Mouse (Mus musculus): Measurements from ENCODE around the gene Gucy2c. TPM values are rescaled to one million over a fixed set of nuclear protein-coding genes. Genes with fewer than 3 reads are reported as not detected.

The Gucy2c gene
- 0.11 TPM in 2 replicates for polyA plus RNA-seq (2016; fragmentation: Nextera tagmentation; extraction: Ambion mirVana)

DNA sequence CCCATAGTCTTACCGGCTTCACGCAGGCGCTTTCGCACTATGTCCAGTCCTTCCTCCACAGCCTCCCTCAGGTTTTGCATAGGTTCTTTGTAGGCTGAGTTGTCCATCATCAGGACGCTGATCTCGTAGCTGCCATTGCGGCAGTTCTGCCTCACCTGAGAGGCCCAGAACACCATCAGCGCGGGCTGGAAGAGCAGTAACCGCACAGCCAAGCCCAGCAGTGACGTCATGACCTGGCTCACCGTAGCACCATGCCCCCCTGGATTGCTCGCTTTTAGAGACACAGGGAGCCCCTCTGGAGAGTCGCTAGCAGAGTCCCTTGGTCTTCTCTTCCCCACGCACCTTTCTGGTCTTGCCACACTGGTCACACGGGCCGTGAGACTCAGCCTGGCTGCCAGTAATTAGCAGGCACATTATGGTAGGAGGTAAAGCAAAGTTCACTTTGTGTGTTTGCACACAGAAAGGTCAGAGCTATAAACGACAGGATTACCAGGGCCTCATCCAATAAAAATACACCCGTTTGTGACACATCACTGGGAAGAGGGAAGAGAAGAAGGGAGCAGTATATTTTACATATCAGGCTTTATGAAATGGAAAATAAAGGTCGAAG lies at the start of gene Gucy2c:
Gucy2c (minus strand) TSS at position 389 of the 610 bp plus-strand sequence.
- H3K36me3 ChIP-seq (replicated peaks), result no peaks in the 10 kb centered on the region

DNA sequence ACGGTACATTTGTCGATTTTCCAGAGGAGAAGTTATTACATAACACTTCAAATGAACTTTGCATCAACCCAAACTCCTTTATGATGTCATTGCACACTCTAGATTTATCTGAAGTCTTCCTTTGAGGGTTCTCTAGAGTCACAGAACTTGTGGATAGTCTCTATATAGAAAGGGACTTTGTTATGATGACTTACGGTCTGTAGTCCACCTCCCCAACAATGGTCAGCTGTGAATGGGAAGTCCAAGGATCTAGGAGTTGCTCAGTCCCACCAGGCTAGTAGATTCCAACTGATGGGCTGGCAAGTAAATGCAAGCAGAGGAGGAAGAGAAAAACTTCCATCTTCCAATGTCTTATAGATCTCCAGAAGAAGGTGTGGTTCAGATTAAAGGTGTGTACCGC lies 47.1 kb upstream of the Gucy2c start:
- H3K36me3 ChIP-seq (replicated peaks), result peaks cover 22% of the 10 kb centered on the region
- peak overlapping the region; percentile 98 for H3K27ac ChIP-seq (replicated peaks)
- WGBS, result 33% methylated on average over 4 of the region's 4 CpGs
- peak overlapping the region; percentile 99 for H3K4me3 ChIP-seq
- H3K27me3 ChIP-seq (replicated peaks; ENCODE audit: low read depth, poor library complexity, severe bottlenecking), result no peaks in the 10 kb centered on the region
- no peaks in the 10 kb centered on the region for H3K9me3 ChIP-seq
- DNase-seq (ENCODE audit: low spot score), result no peak
- peaks cover 14% of the 10 kb centered on the region; the same call in 1 of the 2 replicates for H3K4me1 ChIP-seq

More for the DNA sequence above, at the start of gene Gucy2c:
- H3K27me3 ChIP-seq (replicated peaks; ENCODE audit: low read depth, poor library complexity, severe bottlenecking), result no peaks in the 10 kb centered on the region
- no peak for DNase-seq (ENCODE audit: low spot score)
- no peaks in the 10 kb centered on the region for H3K9me3 ChIP-seq
- no peak within 1 kb of the TSS for H3K27ac ChIP-seq (replicated peaks)
- H3K4me1 ChIP-seq, result no peaks in the 10 kb centered on the region
- H3K4me3 ChIP-seq, result no peak within 1 kb of the TSS
- WGBS, result 85% methylated on average over 20 of the region's 20 CpGs

DNA sequence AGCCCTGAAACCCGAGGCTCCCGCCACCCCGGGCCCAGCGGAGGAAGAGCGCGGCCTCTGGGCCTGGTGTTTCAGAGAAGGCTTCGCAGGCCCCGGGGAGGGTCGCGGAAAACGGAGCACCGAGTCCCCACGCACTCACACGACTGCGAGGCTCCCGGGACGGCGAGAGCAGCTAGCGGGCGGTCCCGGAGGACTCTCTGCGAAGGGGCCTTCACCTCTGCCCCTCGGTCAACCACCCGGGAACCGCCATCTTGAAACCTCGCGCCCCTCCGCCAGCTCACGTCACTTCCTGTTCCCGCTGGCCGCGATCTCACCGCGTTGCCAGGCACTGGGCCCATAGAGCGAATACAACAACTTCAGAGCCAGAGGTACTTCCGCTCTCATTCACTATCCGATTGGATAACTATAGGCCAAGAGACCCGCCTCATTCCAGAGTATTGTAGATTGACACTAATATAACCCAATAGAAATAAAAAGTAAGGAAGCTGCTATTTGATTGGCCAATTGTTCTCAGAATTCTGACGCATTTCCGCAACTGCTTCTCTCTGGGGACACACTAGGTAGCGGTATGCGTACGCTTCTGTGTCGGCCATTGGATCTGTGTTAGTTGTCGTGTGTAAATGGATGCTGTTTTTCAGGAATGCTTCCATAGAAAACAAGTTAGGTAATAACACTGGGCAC lies 46.5 kb upstream of the Gucy2c start, which contains the start of gene Wbp11:
Wbp11 (minus strand) TSS at position 353 of the 681 bp plus-strand sequence.
- DNase-seq (ENCODE audit: low spot score), result peak; percentile 97
- peak within 1 kb of the TSS; percentile 99 for H3K4me3 ChIP-seq
- under 1% methylated on average over 45 of the region's 45 CpGs for WGBS
- H3K27me3 ChIP-seq (replicated peaks; ENCODE audit: low read depth, poor library complexity, severe bottlenecking), result no peaks in the 10 kb centered on the region
- peak within 1 kb of the TSS; percentile 98 for H3K27ac ChIP-seq (replicated peaks)
- H3K4me1 ChIP-seq, result peaks cover 14% of the 10 kb centered on the region; the same call in 1 of the 2 replicates
- no peaks in the 10 kb centered on the region for H3K9me3 ChIP-seq
- peaks cover 26% of the 10 kb centered on the region for H3K36me3 ChIP-seq (replicated peaks)

DNA sequence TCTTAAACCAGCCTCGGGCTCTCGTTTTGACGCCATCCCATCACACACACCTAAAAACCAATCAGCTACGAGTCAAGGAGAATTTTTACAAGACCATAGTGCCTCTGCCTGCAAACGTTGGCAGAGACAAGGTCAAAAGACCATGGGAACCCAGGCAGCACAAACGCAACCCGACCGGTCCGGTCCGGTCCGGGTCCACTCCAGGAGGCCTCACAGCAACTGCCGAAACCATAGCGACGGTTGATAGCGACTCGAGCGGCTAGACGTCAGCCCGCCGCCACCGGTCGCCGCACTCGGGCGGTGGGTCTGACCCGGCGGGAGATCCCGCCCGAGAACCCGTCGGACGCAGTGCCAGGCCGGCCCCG lies 45.9 kb upstream of the Gucy2c start, which contains the start of gene BC049715:
BC049715 (plus strand) TSS at position 111 of the 365 bp plus-strand sequence.
- peak within 1 kb of the TSS; percentile 98 for H3K27ac ChIP-seq (replicated peaks)
- no peaks in the 10 kb centered on the region for H3K27me3 ChIP-seq (replicated peaks; ENCODE audit: low read depth, poor library complexity, severe bottlenecking)
- no peak for DNase-seq (ENCODE audit: low spot score)
- peaks cover 31% of the 10 kb centered on the region for H3K36me3 ChIP-seq (replicated peaks)
- no peaks in the 10 kb centered on the region for H3K9me3 ChIP-seq
- peaks cover 14% of the 10 kb centered on the region; the same call in 1 of the 2 replicates for H3K4me1 ChIP-seq
- WGBS, result under 1% methylated on average over 34 of the region's 34 CpGs
- peak within 1 kb of the TSS; percentile 99 for H3K4me3 ChIP-seq

DNA sequence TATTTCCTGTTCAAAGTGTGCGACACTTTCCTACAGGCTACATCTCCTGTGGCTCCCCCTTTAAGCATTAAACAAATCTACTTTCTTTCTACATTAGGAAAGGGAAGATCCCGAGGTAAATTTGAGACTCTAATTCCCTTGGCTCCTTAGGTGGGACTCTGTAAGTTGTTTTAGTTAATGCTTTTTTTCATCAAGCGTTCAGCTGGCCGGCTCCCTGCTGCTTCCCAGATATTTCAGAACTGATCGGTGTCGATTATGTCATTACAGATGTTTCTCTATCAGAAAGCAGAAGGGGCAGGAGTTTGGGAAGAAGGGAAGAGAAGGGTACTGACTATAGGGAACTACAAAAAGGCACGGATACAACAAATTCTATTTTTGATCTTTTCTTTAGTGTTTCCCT lies 45.6 kb upstream of the Gucy2c start:
- Histone ChIP-seq H3K4me3 (peak overlapping the region; percentile 99), H3K9me3 (no peaks in the 10 kb centered on the region), H3K36me3 (replicated peaks) (peaks cover 35% of the 10 kb centered on the region), H3K4me1 (peaks cover 14% of the 10 kb centered on the region; the same call in 1 of the 2 replicates), H3K27me3 (replicated peaks; ENCODE audit: low read depth, poor library complexity, severe bottlenecking) (no peaks in the 10 kb centered on the region), H3K27ac (replicated peaks) (peak overlapping the region; percentile 98)
- WGBS, result 19% methylated on average over 7 of the region's 7 CpGs
- no peak for DNase-seq (ENCODE audit: low spot score)

DNA sequence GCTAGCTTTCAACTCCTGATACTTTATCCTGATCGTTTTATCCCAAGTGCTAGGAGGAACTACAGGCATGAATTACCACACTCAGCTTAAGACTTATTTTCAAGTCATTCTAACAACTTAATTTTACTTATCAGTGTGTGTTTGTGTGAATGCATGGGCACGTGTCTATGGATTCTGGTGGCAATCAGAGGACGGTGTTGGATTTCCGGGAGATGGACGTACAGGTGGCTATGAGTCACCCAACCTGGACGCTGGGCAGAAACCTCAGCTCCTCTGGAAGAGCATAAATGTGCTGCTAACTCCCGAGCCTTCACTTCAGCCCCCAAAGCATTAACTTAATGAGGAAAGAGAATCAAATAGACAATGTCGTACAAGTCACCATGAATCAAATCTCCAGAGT lies 43.4 kb upstream of the Gucy2c start:
- Histone ChIP-seq H3K27ac (replicated peaks) (no peak overlapping the region), H3K27me3 (replicated peaks; ENCODE audit: low read depth, poor library complexity, severe bottlenecking) (no peaks in the 10 kb centered on the region), H3K36me3 (replicated peaks) (peaks cover 56% of the 10 kb centered on the region), H3K9me3 (no peaks in the 10 kb centered on the region), H3K4me1 (peaks cover 14% of the 10 kb centered on the region; the same call in 1 of the 2 replicates), H3K4me3 (no peak overlapping the region)
- 92% methylated on average over 8 of the region's 8 CpGs for WGBS
- no peak for DNase-seq (ENCODE audit: low spot score)

DNA sequence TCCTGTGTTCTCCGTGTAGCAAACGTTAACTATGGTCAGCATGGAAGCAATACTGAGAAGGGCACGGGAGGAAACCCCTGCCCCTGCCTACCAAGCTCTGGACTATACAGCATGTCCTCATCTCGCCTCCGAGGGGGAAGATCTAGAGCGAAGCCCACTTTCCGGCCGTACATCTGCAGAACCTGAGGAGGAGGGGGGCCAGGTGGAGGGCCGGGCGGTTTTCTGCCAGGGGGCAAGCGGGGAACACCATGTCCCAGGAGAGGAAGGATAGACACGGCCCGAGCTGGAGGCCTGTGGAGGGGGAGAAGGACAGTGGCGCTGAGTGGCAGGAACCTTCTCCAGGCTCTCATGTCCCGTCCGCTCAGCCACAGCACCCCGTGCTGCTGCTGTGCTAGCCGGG lies 39.5 kb upstream of the Gucy2c start:
- no peak overlapping the region for H3K4me3 ChIP-seq
- no peak overlapping the region for H3K27ac ChIP-seq (replicated peaks)
- no peak for DNase-seq (ENCODE audit: low spot score)
- no peaks in the 10 kb centered on the region for H3K27me3 ChIP-seq (replicated peaks; ENCODE audit: low read depth, poor library complexity, severe bottlenecking)
- H3K4me1 ChIP-seq, result no peaks in the 10 kb centered on the region
- H3K9me3 ChIP-seq, result no peaks in the 10 kb centered on the region
- 92% methylated on average over 18 of the region's 18 CpGs for WGBS
- H3K36me3 ChIP-seq (replicated peaks), result peaks cover 94% of the 10 kb centered on the region

DNA sequence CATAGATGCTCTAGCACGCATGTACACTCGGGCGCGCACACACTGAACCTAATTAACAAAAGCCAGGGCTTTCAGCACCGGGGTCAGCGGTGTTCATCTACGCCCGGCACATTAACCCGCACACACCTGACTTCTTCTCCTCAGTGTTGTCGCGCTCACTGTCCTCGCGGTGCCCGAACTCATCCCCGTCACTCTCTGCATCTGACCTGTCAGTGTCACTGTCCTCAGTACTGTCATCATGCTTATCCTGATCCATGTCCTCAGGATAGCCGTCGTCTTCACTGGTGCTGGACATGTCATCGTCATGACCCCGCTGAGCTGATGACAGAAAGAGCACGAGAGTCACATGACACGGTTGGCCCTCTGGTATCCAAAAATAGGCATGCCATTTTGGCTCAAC lies 38.8 kb upstream of the Gucy2c start:
- Histone ChIP-seq H3K4me3 (no peak overlapping the region), H3K4me1 (no peaks in the 10 kb centered on the region), H3K27me3 (replicated peaks; ENCODE audit: low read depth, poor library complexity, severe bottlenecking) (no peaks in the 10 kb centered on the region), H3K9me3 (no peaks in the 10 kb centered on the region), H3K27ac (replicated peaks) (no peak overlapping the region), H3K36me3 (replicated peaks) (peaks cover 96% of the 10 kb centered on the region)
- 95% methylated on average over 21 of the region's 21 CpGs for WGBS
- no peak for DNase-seq (ENCODE audit: low spot score)

DNA sequence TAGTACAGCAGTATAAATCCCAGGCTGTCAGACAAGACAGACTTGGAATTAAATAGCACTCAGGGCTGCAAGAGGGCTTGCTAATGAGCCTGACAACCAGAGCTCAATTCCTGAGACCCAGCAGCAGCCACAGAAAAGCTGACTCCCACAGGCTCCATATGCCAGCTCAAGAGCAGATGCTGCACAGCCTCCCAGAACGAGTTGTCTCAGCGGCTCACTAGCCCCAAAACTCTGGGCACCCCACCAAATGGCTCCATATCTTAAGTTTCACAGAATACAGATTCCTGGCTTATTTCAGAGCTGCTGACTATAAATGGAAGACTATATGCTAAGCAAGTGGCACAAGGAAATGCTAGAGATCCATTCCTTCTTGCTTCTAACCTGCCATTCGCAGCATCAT lies 36.0 kb upstream of the Gucy2c start:
- H3K36me3 ChIP-seq (replicated peaks), result peaks cover 97% of the 10 kb centered on the region
- no peaks in the 10 kb centered on the region for H3K4me1 ChIP-seq
- no peaks in the 10 kb centered on the region for H3K27me3 ChIP-seq (replicated peaks; ENCODE audit: low read depth, poor library complexity, severe bottlenecking)
- no peak overlapping the region for H3K4me3 ChIP-seq
- 93% methylated on average over 3 of the region's 3 CpGs for WGBS
- no peak for DNase-seq (ENCODE audit: low spot score)
- H3K27ac ChIP-seq (replicated peaks), result no peak overlapping the region
- H3K9me3 ChIP-seq, result no peaks in the 10 kb centered on the region

DNA sequence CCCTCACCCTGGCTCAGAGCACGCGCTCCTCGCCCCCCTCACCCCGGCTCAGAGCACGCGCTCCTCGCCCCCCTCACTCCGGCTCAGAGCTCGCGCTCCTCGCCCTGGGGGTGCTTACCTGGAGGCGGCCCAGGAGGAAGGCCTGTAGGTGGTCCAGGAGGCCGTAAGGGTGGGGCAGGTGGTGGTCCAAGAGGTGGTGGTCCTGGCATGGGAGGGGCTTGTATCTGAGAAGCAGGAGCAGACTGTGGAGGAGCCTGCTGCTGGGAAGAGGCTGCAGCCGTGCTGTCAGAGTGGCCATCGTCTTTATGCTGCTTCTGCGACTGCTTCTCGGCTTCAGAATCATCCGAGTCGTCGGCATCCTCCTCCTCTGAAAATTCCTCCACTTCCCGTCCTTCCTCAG lies 35.3 kb upstream of the Gucy2c start:
- 94% methylated on average over 21 of the region's 21 CpGs for WGBS
- DNase-seq (ENCODE audit: low spot score), result no peak

DNA sequence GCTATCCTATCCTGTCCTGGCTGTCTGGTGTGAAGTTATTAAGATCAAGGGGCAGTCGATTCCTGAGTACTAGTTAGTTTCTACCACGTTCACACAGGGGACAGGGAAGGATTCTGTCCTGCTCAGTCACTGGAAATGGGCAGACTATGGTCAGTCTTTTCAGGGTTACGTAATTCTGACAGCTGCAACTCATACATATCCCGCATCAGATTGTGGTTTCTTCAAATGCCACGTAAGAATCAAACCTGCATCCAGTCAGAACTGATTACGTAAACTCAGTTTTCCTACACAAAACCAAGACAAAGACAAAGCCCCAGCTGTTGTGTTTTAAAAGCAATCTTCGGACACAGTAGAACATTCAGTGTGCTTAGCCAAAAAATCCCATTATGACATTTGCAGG lies 33.8 kb upstream of the Gucy2c start:
- no peak overlapping the region for H3K27ac ChIP-seq (replicated peaks)
- peaks cover 96% of the 10 kb centered on the region for H3K36me3 ChIP-seq (replicated peaks)
- no peak for DNase-seq (ENCODE audit: low spot score)
- 94% methylated on average over 7 of the region's 7 CpGs for WGBS
- H3K27me3 ChIP-seq (replicated peaks; ENCODE audit: low read depth, poor library complexity, severe bottlenecking), result no peaks in the 10 kb centered on the region
- H3K4me1 ChIP-seq, result no peaks in the 10 kb centered on the region
- no peak overlapping the region for H3K4me3 ChIP-seq
- H3K9me3 ChIP-seq, result no peaks in the 10 kb centered on the region

More for the DNA sequence above, 35.3 kb upstream of the Gucy2c start:
- Histone ChIP-seq H3K27ac (replicated peaks) (no peak overlapping the region), H3K4me1 (no peaks in the 10 kb centered on the region), H3K27me3 (replicated peaks; ENCODE audit: low read depth, poor library complexity, severe bottlenecking) (no peaks in the 10 kb centered on the region), H3K9me3 (no peaks in the 10 kb centered on the region), H3K36me3 (replicated peaks) (peaks cover 97% of the 10 kb centered on the region), H3K4me3 (no peak overlapping the region)

DNA sequence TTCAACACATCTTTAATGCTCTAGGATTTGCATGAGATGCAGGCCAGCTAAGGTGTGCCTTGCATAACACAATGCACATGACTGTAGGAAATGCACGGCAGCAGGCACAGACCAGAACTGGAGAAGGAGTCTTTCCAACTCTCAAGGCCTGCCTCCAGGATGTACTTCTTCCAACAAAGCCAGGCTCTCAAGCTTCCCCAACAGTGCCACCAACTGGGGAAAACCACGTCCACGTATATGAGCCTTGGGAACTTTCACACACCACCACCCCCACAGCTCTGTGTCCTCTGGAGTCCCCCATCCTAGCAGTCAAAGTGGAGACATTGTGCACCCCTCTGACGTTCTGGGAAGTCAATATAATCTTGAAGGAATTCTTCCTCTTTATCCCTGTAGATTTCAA lies 31.6 kb upstream of the Gucy2c start:
- no peaks in the 10 kb centered on the region for H3K27me3 ChIP-seq (replicated peaks; ENCODE audit: low read depth, poor library complexity, severe bottlenecking)
- H3K9me3 ChIP-seq, result no peaks in the 10 kb centered on the region
- peaks cover 81% of the 10 kb centered on the region for H3K36me3 ChIP-seq (replicated peaks)
- no peak for DNase-seq (ENCODE audit: low spot score)
- peaks cover 14% of the 10 kb centered on the region for H3K4me1 ChIP-seq
- H3K4me3 ChIP-seq, result no peak overlapping the region
- 62% methylated on average over 4 of the region's 4 CpGs for WGBS
- no peak overlapping the region for H3K27ac ChIP-seq (replicated peaks)

DNA sequence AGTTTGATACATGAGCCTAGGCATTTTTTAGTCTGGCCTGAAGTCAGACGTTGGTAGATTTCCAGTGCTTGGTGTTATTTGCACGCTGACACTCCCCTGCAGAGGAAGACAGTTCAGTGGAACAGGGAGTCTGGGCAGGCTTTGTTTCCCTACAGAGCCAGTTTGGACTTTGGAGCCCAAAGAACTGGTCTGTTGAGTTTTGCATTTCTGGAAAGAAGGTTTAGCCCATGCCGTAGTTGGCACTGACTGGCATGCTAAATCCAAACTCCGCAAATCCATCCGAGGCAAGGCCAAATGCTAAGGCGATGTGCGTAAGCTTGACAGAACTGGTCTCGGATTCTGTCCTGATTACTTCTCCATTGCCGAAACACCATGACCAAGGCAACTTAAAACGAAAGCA lies 29.6 kb upstream of the Gucy2c start:
- Histone ChIP-seq H3K9me3 (no peaks in the 10 kb centered on the region), H3K27ac (replicated peaks) (no peak overlapping the region), H3K4me3 (no peak overlapping the region), H3K36me3 (replicated peaks) (peaks cover 62% of the 10 kb centered on the region), H3K4me1 (peaks cover 22% of the 10 kb centered on the region), H3K27me3 (replicated peaks; ENCODE audit: low read depth, poor library complexity, severe bottlenecking) (no peaks in the 10 kb centered on the region)
- 91% methylated on average over 10 of the region's 10 CpGs for WGBS
- DNase-seq (ENCODE audit: low spot score), result no peak
